ENCODE assay signal across 7 mouse cellular contexts in the genomic region with DNA sequence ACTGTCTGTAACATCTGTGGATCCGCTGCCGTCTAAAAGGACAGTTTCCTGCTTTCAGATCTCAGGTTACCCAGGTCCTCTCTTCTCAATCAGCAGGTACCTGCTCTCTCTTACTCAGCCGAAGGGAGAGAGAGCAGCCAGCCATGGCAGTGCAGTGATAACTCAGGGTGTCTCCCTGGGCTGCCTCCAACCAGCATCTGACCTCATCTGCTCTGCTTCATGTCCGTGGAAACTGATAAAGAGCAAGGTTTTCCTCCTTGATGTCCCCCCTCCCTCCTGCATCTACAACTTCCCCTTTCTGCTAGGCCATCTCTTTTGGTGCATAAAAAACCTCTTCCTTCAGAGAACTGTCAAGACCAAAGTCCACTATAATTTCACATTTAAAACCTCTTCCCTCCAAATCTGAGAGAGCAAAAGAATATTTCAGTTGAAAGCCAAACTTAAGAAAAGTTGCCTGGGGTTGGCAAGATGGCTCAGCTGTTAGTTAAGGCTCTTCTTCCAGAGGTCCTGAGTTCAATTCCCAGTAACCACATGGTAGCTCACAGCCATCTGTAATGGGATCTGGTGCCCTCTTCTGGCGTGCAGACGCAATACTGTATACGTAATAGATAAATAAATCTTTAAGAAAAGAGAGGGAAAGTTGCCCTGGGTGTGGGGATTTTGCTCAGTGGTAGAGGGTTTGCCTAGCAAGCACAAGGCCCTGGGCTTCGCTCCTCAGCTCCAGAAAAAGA. TPM values are rescaled to one million over a fixed set of nuclear protein-coding genes. Genes with fewer than 3 reads are reported as not detected.
A peak's percentile ranks its signal among the peaks of the same experiment; 100 is the strongest.
DNase-seq lines count a peak whose midpoint lies in the region; ATAC-seq and TF ChIP-seq lines count a peak whose summit lies in the region.

No protein-coding gene starts in this region.

- no peaks in the 10 kb centered on the region for H3K9me3 ChIP-seq in lung, embryonic 14.5 days (ENCODE audit: low read depth, low read length)
- H3K9me3 ChIP-seq in limb, embryonic 10.5 days (replicated peaks): no peaks in the 10 kb centered on the region

- H3K36me3 ChIP-seq in lung, embryonic 14.5 days (ENCODE audit: insufficient read depth): no peaks in the 10 kb centered on the region
- no peaks in the 10 kb centered on the region for H3K36me3 ChIP-seq in limb, embryonic 10.5 days

- no peak overlapping the region for H3K4me3 ChIP-seq in lung, embryonic 14.5 days (ENCODE audit: low read depth, low read length)
- H3K4me3 ChIP-seq in bone marrow macrophage, adult 2 months (ENCODE audit: insufficient read depth, low read length): no peak overlapping the region
- no peak overlapping the region for H3K4me3 ChIP-seq in limb, embryonic 10.5 days

- TF ChIP-seq CTCF in lung, embryonic 14.5 days (IDR thresholded peaks at IDR 0.05; ENCODE audit: low read depth): peak; percentile 65
- TF ChIP-seq CTCF in bone marrow macrophage, adult 2 months (IDR thresholded peaks at IDR 0.05; ENCODE audit: low read depth, low read length): peak; percentile 57; the same call in 1 of the 2 replicates

- DNase-seq in lung, embryonic 14.5 days: peak; percentile 39
- no peak for DNase-seq in lung, adult 18-20 months
- peak; percentile 49 for DNase-seq in lung, postnatal 25 days (ENCODE audit: low spot score)
- DNase-seq in thymus, postnatal 25 days: peak; percentile 60
- no peak for DNase-seq in limb, embryonic 10.5 days (ENCODE audit: low spot score)
- DNase-seq in layer of hippocampus, postnatal 14 days (ENCODE audit: low spot score in 2 of 2): no peak

- no peak for ATAC-seq in lung, embryonic 14.5 days (ENCODE audit: insufficient read depth)

- H3K27me3 ChIP-seq in lung, embryonic 14.5 days (ENCODE audit: insufficient read depth, low read length): no peaks in the 10 kb centered on the region
- no peaks in the 10 kb centered on the region for H3K27me3 ChIP-seq in limb, embryonic 10.5 days (ENCODE audit: low read depth, poor library complexity, severe bottlenecking)

- WGBS in lung, embryonic 14.5 days: 44% methylated on average over 8 of the region's 8 CpGs
- 58% methylated on average over 8 of the region's 8 CpGs for WGBS in limb, embryonic 10.5 days

- H3K4me1 ChIP-seq in lung, embryonic 14.5 days (ENCODE audit: insufficient read depth): no peaks in the 10 kb centered on the region
- H3K4me1 ChIP-seq in bone marrow macrophage, adult 2 months (ENCODE audit: control insufficient read depth, insufficient read depth, low read length): peaks cover 12% of the 10 kb centered on the region
- peaks cover 3% of the 10 kb centered on the region for H3K4me1 ChIP-seq in limb, embryonic 10.5 days

- no peak overlapping the region for H3K27ac ChIP-seq in lung, embryonic 14.5 days (ENCODE audit: low read depth)
- no peak overlapping the region for H3K27ac ChIP-seq in bone marrow macrophage, adult 2 months (ENCODE audit: insufficient read depth, low read depth, low read length)
- H3K27ac ChIP-seq in limb, embryonic 10.5 days: no peak overlapping the region

- TF ChIP-seq POLR2A in bone marrow macrophage, adult 2 months (IDR thresholded peaks at IDR 0.05; ENCODE audit: borderline replicate concordance, low read depth, low read length): no peak

- H3K9ac ChIP-seq in lung, embryonic 14.5 days: no peak overlapping the region

- H3K4me2 ChIP-seq in lung, embryonic 14.5 days: no peak overlapping the region

RNA-seq across cellular contexts. Expression of a gene that starts 9.4 kb away (rescaled TPM):
- polyA plus RNA-seq in lung, embryonic 14.5 days (2014; fragmentation: Nextera tagmentation; extraction: Ambion mirVana): 41.5 and 48.7 TPM in 2 replicates
- polyA plus RNA-seq in bone marrow macrophage, adult 2 months (2012; ENCODE audit: insufficient read depth, insufficient read length, missing spikeins): 251 and 274 TPM in 2 replicates
- 77.2 and 87.8 TPM in 2 replicates for polyA plus RNA-seq in limb, embryonic 10.5 days (2016; fragmentation: Nextera tagmentation; extraction: Ambion mirVana)
- 100 to 1,000 TPM; 178 to 182 TPM for total RNA-seq in layer of hippocampus, postnatal 14 days (2021)

RNA-seq across cellular contexts. Expression of a gene that starts 47.4 kb away (rescaled TPM):
- polyA plus RNA-seq in lung, embryonic 14.5 days (2014; fragmentation: Nextera tagmentation; extraction: Ambion mirVana): 18.5 and 20.9 TPM in 2 replicates
- polyA plus RNA-seq in bone marrow macrophage, adult 2 months (2012; ENCODE audit: insufficient read depth, insufficient read length, missing spikeins): 18.0 and 21.7 TPM in 2 replicates
- 30.6 and 37.7 TPM in 2 replicates for polyA plus RNA-seq in limb, embryonic 10.5 days (2016; fragmentation: Nextera tagmentation; extraction: Ambion mirVana)
- total RNA-seq in layer of hippocampus, postnatal 14 days (2021): 10 to 100 TPM; 37.8 to 42.3 TPM

Comparison
In these comparisons a context has a peak if more than half of its experiments do, and no peak if none do; other contexts are left out.
1. DNase-seq: peak in lung, embryonic 14.5 days (single experiment), lung, postnatal 25 days (single experiment) and thymus, postnatal 25 days (single experiment); none in lung, adult 18-20 months (0 of 2), limb, embryonic 10.5 days (single experiment) and layer of hippocampus, postnatal 14 days (0 of 2).